Mouse (Mus musculus) cerebellum, adult 9-11 months (tissue): Measurements from ENCODE around the gene Ipmk.
"Not testable (repeated sequence)": the region's sequence is repeated elsewhere in the genome, so short reads cannot be mapped to it uniquely, and the experiment has no call there.

ENCODE experiments used
- DNase-seq: peaks from one replicate; pipeline ENCODE4 v3.0.0; 2022

The Ipmk gene

DNA sequence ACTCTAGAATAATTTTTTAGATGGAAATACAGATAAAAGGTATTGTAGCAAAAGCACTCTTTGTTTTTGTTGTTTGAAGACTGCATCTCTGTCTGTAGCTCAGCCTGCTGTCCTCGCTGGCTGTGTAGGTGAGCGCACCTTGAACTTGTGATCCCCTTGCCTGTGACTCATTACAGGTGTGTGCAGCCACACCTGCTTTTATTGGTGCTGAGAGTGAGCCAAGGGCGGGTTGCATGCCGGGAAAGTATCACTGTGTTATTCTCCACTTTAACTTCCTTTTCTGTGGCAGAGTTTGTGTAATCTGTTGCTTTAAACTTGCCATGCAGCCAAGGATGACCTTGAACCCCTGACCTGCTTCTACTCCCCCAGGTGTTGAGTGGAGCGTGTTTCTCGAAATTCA, 28.5 kb downstream of the Ipmk start:
- no peak for DNase-seq

- no peak for DNase-seq
Measured at GRCm38 (mm10) chr10:71380406-71380805, 32.8 kb downstream of the Ipmk start.

GRCm38 (mm10) chr10:71381471-71382033, 34.0 kb downstream of the Ipmk start:
- no peak for DNase-seq

GRCm38 (mm10) chr10:71382109-71382508, 34.5 kb downstream of the Ipmk start:
- DNase-seq: no peak

- DNase-seq: no peak
Measured at GRCm38 (mm10) chr10:71382858-71383551, 35.4 kb downstream of the Ipmk start.

- not testable (repeated sequence) for DNase-seq
Measured at GRCm38 (mm10) chr10:71383552-71383924, 36.0 kb downstream of the Ipmk start.

- DNase-seq: no peak
Measured at GRCm38 (mm10) chr10:71384159-71385044, 36.8 kb downstream of the Ipmk start.

DNA sequence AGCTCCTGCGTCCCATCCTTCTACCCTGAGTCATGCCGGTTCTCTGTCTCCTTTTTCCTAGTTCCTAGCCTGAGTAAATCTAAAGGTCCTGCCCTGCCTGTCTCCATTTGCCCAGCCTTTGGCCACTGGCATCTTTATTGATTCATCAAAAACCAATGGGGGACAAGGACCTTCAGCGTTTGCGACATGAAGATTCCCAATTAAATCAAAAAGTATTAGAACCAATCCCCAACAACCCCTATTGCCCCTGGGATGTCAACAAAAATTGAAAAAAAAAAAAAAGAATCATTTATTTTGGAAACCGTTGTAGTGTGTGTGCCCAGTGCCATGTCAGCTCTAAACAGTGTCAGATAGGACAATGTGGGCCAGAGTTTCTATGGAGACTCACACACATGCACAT, 41.7 kb downstream of the Ipmk start:
- DNase-seq: no peak

GRCm38 (mm10) chr10:71398383-71399145, 51.0 kb downstream of the Ipmk start:
- DNase-seq: no peak

GRCm38 (mm10) chr10:71399399-71399798, 51.8 kb downstream of the Ipmk start:
- no peak for DNase-seq

- no peak for DNase-seq
Measured at GRCm38 (mm10) chr10:71399987-71400386, 52.4 kb downstream of the Ipmk start.

DNA sequence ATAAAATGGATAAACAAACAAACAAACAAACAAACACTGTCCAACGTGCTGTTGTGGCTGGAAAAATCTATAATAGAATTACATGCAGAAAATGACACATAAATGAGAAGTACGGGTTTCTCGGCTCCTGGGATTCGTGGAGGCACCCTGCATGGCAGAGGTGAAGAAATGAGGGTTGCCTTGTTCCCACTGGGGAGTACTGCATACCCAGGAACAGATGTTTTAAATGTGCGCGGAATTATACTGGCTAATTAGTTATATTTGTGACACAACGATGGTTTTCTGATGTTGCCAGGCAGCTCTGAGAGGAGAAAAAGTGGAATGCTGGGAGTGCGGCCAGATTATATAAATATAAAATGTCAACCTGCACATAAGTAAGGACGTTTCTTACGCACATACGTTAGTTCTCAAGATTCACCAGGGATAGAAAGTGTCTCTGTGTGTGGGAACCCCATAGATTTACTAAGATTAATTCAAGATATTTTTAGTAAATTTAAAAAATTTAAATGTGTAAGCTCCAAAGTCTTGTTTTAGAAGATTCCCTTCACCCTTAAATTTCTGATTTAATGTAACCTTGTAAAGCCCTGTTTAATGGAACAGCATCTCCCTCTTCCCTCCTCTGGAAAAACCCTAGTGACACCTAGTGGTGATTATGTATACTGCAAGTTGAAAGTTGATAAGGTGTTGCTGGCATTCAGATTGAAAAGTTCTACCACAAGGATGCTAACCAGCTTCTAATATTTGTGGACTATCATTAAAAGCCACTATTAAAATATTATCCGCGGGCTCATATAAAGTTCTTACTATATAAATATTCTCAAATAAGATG, 53.5 kb downstream of the Ipmk start:
- peak; percentile 13 for DNase-seq

GRCm38 (mm10) chr10:71403638-71404037, 56.1 kb downstream of the Ipmk start:
- DNase-seq: no peak

DNA sequence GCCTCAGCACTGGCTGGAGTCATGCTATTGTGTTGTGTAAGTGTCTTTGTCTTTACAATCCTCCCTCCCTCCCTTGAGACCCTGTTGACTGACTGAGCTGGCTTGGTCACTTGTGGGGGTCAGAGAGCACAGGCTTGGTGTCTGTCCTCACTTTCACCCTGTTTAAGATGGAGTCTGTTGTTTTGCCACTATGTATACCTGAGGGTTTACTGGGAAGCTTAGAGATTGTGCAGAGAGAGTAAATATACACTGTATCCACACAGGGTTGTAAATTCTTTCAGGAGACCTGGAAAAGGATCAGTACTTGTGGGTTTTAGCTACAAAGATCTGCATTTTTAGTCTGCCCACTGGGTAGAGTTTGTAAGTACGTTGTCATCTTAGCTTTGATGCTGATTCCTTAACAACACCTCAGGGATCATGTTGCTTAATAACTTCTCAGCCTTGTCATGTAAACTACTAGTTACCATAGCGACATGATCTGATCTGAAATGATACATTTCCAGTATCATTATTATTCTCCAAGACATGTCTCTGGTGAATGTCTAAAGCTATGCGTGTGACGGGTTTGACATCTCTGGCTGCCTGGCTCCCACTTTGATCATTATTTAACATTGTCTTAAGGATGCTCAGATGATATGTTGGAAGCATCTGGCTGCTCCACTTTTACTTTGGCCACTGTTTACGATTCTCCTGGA, 58.1 kb downstream of the Ipmk start:
- DNase-seq: no peak

DNA sequence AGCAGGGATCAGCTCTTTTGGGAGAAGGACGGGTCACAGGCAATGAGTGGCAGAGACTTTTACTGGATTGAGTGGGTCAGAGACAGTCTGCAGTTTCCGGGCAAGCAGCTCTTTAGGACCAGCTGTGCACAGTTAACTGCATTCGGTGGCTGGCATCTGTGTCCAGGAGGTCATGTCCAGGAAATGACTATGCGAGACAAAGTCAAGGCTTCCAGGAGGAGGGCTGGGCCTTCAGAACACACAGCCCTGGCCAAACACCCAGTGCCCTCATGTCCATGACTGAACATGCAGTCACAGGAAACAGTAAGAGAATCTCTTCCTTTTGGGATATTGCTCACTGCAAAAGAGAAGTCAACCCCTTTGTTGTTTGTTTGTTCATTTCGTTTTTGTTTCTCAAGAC, 62.4 kb downstream of the Ipmk start:
- no peak for DNase-seq

- DNase-seq: no peak
Measured at GRCm38 (mm10) chr10:71413401-71413800, 65.8 kb downstream of the Ipmk start.

DNA sequence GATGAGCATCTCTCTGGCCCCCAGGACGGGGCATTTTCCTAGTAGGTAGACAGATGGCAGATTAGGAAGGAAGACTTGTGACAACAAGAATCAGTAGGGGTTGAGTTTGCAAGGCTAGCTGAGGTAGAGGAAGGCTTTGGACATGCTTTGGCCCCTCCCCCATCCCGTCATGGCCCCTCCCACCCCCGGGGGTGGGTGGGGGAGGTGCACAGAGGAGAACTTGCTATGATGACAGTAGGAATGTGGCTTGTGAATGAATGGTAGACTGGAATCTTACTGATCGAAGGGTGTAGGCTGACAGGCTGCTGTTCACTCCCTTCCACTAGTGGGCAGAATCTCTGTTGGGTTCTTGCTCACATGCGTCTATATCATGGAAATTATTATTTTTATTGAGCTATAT, 74.0 kb downstream of the Ipmk start:
- DNase-seq: no peak

DNA sequence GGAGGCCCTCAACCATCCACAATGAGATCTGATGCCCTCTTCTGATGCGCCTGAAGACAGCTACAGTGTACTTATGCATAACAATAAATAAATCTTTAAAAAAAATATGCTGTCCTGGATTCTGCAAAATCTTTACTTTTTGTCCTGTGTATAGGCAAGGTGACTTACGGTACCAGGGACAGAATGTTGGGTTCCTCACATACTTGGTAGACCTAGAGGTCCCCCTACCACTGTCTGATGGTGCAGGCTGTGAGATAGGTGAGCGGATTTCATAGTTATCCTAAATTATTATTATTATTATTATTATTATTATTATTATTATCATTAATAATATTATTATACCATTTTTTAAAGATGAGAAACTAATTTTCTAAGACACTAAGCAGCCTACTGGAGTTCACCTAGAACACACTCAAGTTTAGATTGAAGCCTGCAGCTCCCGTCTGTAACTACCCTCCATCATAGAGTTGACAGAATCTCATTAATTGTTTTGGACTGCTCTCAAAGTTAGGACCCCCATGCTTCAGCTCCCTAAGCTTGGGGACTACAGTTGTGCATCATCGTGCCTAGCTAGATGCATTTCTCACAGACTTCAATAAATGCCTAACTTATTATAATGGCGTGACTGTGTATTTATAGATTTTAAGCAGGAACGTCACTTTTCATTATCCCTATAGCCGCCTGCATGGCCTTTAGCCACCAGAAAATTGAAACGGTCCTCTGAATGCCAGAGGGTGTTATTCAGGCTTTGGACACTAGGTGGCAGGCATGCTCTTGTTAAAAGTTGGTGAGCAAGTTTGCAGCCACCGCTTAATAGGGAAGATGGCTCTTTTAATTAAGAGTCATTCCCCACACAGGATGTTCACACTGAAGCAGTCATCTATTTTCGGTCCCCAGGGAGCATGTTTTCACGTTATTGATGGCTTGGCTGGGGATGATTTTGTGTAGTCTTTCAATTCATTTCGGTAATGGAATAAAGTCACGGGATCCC, 74.8 kb downstream of the Ipmk start:
- DNase-seq: peak; percentile 24

DNA sequence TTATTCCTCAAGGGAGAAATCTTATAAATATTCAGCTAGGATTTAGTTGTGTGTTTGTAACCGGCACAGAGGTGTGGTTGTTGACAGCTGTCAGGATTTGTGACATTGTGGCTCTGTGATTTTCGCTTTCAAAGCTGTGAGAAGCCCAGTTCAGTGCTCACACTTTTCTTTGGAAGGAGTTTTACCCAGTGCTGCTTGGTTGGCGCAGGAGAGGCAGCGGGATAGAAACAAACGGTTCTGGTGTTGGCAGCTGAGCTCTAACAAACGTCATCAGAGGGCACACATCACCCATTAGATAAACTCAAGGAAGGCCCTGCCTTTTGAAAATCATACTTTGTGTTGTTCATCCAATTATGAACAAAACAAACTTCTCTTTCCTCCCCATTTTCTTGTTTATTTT, 79.2 kb downstream of the Ipmk start:
- DNase-seq: no peak

DNA sequence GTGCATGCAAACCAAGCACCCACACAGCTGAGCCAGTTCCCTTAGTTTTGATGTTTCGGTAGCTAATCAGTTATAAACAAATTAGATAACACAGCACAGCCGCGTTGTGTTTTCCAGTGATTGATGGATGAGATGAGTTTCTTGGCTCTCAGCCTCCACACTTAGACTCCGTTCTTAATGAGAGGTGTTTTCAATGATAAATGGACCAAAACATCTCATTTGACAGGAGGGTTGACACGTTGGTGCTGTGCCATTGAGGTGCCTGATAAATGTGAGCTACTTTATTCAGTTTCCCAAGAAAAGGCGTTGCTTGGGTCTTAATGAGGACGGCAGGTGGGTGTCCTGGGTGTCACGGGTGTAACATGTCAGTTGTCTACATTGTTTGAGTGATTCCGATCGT, 79.8 kb downstream of the Ipmk start:
- no peak for DNase-seq
